Mouse (Mus musculus): Measurements from ENCODE around the gene Hcrtr1.

GRCm38 (mm10) chr4:130102111-130102651, 37.0 kb downstream of the Hcrtr1 start, which contains the start of gene Pef1:
- TF ChIP-seq POLR2A (IDR thresholded peaks at IDR 0.05; ENCODE audit: low read depth, low read length) (no peak), CTCF (IDR thresholded peaks at IDR 0.05; ENCODE audit: extremely low read depth, insufficient read depth, insufficient read length, insufficient replicate concordance) (no peak)

Measured in spleen, adult 2 months (tissue).